9 mouse cellular contexts compared by ENCODE assay signal in the genomic region with DNA sequence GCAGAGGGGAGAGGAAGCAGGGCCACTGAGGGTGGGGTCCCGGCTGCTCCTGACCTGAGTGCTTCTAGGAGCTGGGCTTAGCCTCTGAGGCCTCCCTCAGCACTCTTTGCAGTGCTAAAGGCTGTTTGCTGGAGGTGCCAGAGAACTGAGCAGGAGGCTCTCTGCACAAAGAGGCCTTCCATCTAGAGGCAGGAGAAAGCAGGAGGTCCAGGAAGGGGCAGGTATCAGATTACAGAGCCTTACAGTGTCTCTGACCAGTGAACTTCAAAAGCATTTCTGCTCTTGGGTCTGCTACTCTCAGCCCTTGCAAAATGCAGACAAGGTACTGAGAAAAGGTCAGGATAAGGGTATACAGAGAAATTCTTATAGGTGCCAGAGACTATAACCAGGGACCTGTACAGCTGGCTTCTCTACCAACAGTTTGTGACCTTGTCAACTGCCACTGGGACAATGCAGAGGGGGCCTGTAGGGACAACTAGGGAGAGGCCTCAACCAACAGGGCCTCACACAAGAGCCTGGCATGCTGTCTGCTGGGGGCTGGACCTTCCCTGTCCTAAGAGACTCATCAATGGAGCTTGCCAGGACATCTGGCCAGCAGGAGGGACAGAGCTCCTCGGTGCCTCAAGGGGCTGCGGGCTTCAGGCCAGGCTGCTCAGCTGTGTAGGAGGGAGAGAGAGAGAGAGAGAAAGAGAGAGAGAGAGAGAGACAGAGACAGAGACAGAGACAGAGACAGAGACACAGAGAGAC.
DNase-seq lines count a peak whose midpoint lies in the region; ATAC-seq lines count a peak whose summit lies in the region.
"Had no signal": no experiment of that assay in that cellular context is flagged by ENCODE, and none has a peak within 500 bp of the region (broad histone marks: within the 10 kb centered on the region; RNA-seq: fewer than 3 reads in every experiment).

No protein-coding gene starts in this region.

- H3K36me3 ChIP-seq in kidney, embryonic 14.5 days (ENCODE audit: control insufficient read depth, insufficient read depth, low read length) = no peaks in the 10 kb centered on the region
- no peaks in the 10 kb centered on the region for H3K36me3 ChIP-seq in embryonic facial prominence, embryonic 11.5 days (replicated peaks; ENCODE audit: control insufficient read depth, insufficient read depth, low read depth, low read length)
- no peaks in the 10 kb centered on the region for H3K36me3 ChIP-seq in heart, embryonic 13.5 days

- peak overlapping the region; percentile 56; the same call in 1 of the 2 replicates for H3K27ac ChIP-seq in kidney, embryonic 14.5 days (ENCODE audit: low read depth, low read length)
- H3K27ac ChIP-seq in embryonic facial prominence, embryonic 11.5 days (replicated peaks; ENCODE audit: low read depth, low read length) = peak overlapping the region; percentile 35
- H3K27ac ChIP-seq in heart, embryonic 13.5 days (replicated peaks) = peak overlapping the region; percentile 59
- H3K27ac ChIP-seq: hindbrain, postnatal 0 days had no signal

- H3K4me2 ChIP-seq in kidney, embryonic 14.5 days (replicated peaks; ENCODE audit: low read depth, low read length) = no peak overlapping the region
- H3K4me2 ChIP-seq in embryonic facial prominence, embryonic 11.5 days (ENCODE audit: low read depth, low read length) = no peak overlapping the region
- no peak overlapping the region for H3K4me2 ChIP-seq in heart, embryonic 13.5 days

- H3K9ac ChIP-seq in kidney, embryonic 14.5 days (ENCODE audit: low read depth, low read length) = no peak overlapping the region; the same call in 1 of the 2 replicates
- no peak overlapping the region for H3K9ac ChIP-seq in embryonic facial prominence, embryonic 11.5 days (replicated peaks; ENCODE audit: low read length)
- H3K9ac ChIP-seq in heart, embryonic 13.5 days = 0 out of 2 replicates have a peak overlapping the region, but pooled peaks have one; percentile 5

- 33% methylated on average over 3 of the region's 3 CpGs for WGBS in kidney, embryonic 14.5 days
- WGBS in embryonic facial prominence, embryonic 11.5 days = 52% methylated on average over 3 of the region's 3 CpGs
- WGBS in heart, embryonic 13.5 days = 32% methylated on average over 3 of the region's 3 CpGs

- no peaks in the 10 kb centered on the region for H3K9me3 ChIP-seq in kidney, embryonic 14.5 days (ENCODE audit: control insufficient read depth, low read length)
- H3K9me3 ChIP-seq in embryonic facial prominence, embryonic 11.5 days (replicated peaks; ENCODE audit: control insufficient read depth, low read length) = no peaks in the 10 kb centered on the region
- no peaks in the 10 kb centered on the region for H3K9me3 ChIP-seq in heart, embryonic 13.5 days

- no peak for DNase-seq in kidney, postnatal 36 days
- DNase-seq in embryonic facial prominence, embryonic 11.5 days (ENCODE audit: low spot score) = peak; percentile 23
- DNase-seq in lung, postnatal 10 days = peak; percentile 64
- DNase-seq in cerebellum, adult 9-10 months = no peak
- no peak for DNase-seq in c-Kit-positive CD71-positive TER-119-positive erythroid progenitor cells, embryonic 14.5 days (ENCODE audit: low spot score)
- no peak for DNase-seq in cerebellum, adult 11 months

- H3K4me3 ChIP-seq in kidney, embryonic 14.5 days (ENCODE audit: low read length) = no peak overlapping the region
- H3K4me3 ChIP-seq in embryonic facial prominence, embryonic 11.5 days (ENCODE audit: low read depth, low read length) = no peak overlapping the region
- H3K4me3 ChIP-seq in heart, embryonic 13.5 days = no peak overlapping the region

- H3K4me1 ChIP-seq in kidney, embryonic 14.5 days (ENCODE audit: control insufficient read depth, insufficient read depth, low read length) = peaks cover 7% of the 10 kb centered on the region
- H3K4me1 ChIP-seq in embryonic facial prominence, embryonic 11.5 days (ENCODE audit: control insufficient read depth, insufficient read depth, low read length) = no peaks in the 10 kb centered on the region
- H3K4me1 ChIP-seq in heart, embryonic 13.5 days = peaks cover 14% of the 10 kb centered on the region

- ATAC-seq in kidney, embryonic 14.5 days (ENCODE audit: low FRiP score, low TSS enrichment) = peak; percentile 67; the same call in 1 of the 2 replicates
- ATAC-seq in embryonic facial prominence, embryonic 11.5 days (replicated peaks; ENCODE audit: insufficient number of reproducible peaks, low FRiP score, low TSS enrichment, low read depth) = no peak; the same call in 1 of the 2 replicates
- no peak for ATAC-seq in heart, embryonic 13.5 days (ENCODE audit: extremely low read depth, insufficient number of reproducible peaks, low FRiP score, low TSS enrichment)
- ATAC-seq: hindbrain, postnatal 0 days had no signal

- no peaks in the 10 kb centered on the region for H3K27me3 ChIP-seq in kidney, embryonic 14.5 days (ENCODE audit: control insufficient read depth, insufficient read depth, low read length)
- H3K27me3 ChIP-seq in embryonic facial prominence, embryonic 11.5 days (ENCODE audit: control insufficient read depth, insufficient read depth, low read length) = no peaks in the 10 kb centered on the region
- no peaks in the 10 kb centered on the region for H3K27me3 ChIP-seq in heart, embryonic 13.5 days (replicated peaks)

Comparison
In these comparisons a context has a peak if more than half of its experiments do, and no peak if none do; other contexts are left out.
1. DNase-seq: peak in embryonic facial prominence, embryonic 11.5 days (single experiment) and lung, postnatal 10 days (single experiment); none in kidney, postnatal 36 days (0 of 2), cerebellum, adult 9-10 months (single experiment), c-Kit-positive CD71-positive TER-119-positive erythroid progenitor cells, embryonic 14.5 days (single experiment) and cerebellum, adult 11 months (single experiment).
2. Peak in every context shown above with its lines, with median percentiles within 50 percentile points of each other: H3K27ac ChIP-seq.